Mouse (Mus musculus) embryo, embryonic 11 days (tissue): ENCODE measurements at regions not wholly inside any gene's neighbourhood (a gene's known extent, or its start where the extent isn't known, plus 50 kb on each side); places are given as distances from the start of the nearest gene placed in this dataset.

ENCODE experiments used
- DNase-seq: peaks from one replicate; pipeline ENCODE4 v3.0.0-alpha.2; 2015

- no peak for DNase-seq
These were observed 63.0 kb upstream of the Ube2e3 start for GRCm38 (mm10) chr2:78804931-78805330.

DNA sequence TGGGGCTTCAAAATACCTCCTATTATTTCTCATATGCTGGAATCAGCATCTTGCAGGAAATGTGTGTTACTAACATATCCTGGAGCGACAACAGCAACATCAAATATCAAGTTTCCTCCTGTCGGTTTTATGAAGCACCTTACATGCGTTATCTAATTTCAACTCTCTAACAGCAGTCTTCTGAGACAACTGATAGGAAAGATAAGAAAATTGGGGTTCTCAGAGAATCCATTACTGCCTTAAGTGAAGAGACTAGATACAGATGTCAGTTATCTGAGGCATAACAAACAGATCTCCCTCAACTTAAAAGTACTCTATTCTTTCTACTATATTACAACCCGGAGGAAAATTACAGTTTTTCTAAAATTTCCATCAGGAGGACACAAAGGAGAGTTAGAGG, 64.4 kb upstream of the Ube2e3 start:
- no peak for DNase-seq

GRCm38 (mm10) chr2:78795446-78795845, 72.5 kb upstream of the Ube2e3 start:
- no peak for DNase-seq

GRCm38 (mm10) chr2:78794734-78795133, 73.2 kb upstream of the Ube2e3 start:
- DNase-seq = no peak

DNA sequence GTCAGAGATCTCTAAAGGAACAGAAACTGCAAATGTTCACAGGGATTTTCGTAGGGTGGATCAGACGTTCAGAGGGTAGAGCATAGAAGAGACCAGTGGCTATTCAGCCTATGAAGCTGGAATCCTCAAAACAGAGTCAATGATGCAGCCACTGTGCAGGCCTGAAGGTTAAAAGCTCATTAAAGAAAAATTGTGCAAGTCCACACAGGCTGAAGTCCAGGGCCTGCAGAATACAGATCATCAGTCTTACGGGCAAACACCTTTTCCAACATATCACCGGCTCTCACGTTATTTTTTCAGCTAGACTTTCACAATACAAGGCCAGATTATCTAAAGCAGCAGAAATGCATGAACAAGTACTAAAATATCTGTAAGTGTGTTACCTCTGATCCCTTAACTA, 78.8 kb upstream of the Ube2e3 start:
- DNase-seq = no peak

- no peak for DNase-seq
These were observed 79.7 kb upstream of the Ube2e3 start for GRCm38 (mm10) chr2:78788222-78788621.

GRCm38 (mm10) chr2:78779949-78780348, 88.0 kb upstream of the Ube2e3 start:
- no peak for DNase-seq

DNA sequence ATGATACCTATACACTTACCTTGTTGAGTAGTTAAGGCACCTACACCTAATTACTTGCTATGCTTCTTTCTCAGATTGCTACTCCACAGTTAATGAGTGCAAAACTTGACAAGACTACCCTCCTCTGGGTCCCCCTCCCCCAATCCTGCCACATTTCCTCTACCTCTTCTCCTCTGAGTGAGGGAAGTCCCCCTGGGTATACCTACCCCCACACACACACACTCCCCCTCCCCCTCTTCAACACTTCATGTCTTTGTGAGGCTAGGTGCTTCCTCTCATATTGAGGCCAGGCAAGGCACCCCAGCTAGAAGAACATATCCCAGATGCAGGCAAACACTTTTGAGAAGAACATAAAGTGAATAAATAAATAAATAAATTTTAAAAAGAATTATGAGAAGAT, 90.3 kb upstream of the Ube2e3 start:
- no peak for DNase-seq

DNA sequence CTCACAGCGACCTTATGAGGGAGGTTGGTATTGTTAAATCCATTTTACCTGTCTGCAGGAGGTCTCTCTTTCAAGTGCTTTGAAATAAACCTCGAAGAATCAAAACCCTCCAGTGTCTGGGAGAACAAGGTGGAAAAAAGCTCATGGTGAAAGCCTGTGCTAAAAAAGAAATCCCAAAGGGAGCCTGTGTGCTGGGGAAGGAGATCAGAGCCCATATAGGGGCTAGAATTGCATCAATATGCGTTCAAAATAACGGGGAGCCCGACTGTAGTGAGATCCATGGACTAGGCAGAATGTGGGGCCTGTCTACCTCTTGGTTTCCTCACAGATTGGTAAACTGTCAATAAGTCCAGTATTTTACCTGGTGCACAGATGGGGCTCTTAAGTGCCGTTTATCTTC, 113.6 kb upstream of the Ube2e3 start:
- no peak for DNase-seq

DNA sequence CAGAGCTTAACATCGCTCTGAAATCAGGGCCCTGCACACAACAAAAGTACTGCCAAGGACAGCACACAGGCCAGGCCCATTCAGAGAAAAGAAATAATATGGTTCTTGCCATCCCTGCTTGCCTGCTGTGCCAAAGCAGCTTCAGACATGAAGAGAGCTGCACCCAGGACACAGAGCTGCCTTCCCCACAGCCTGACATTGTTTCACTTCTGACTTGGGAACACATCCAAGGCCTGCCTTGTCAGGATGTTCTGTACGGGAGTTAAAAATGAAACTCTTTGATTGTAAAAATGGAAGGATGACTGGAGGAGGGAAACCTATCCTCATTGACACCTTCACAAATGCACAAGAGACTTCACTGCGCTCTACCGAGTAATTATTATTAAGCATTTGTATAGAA, 114.0 kb upstream of the Ube2e3 start:
- no peak for DNase-seq

GRCm38 (mm10) chr2:78730161-78730560, 137.8 kb upstream of the Ube2e3 start:
- DNase-seq = no peak

DNA sequence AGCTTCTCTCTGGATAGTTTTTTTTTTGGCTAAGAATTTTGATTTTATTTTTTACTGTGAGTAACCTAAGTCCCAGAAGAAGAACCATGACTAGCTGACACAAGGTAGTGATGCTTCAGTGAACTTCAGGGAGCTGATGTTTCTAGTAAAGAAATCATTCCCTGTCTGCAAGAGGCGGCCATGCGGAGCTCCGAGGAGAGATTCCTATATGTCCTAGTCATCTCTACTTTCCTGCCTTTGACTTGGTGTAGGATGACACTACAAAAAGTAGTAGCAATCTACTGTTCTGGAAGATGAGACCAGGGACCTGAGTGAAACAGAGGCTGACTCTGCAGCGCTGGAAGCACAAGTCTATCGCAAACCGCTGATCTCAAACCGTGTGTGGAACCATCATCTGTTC, 141.9 kb upstream of the Ube2e3 start:
- no peak for DNase-seq

DNA sequence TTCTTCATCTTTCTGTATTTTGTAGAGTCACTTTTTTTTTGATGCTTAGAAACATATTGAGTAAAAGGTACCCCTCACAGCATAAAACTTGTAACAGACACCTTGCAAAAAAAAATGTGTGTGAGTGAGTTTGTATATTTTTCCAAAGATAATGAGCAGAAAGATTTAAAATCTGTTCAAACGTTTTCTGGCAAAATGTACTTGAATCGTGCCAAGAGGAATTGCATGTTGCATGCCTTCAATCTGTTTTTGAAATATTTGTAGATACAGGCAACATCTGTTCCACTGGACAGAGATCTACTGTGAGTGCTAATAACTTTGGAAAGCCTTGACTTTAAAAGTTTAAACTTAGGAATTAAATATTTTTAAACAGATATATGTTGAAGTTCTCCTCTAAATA, 143.5 kb upstream of the Ube2e3 start:
- no peak for DNase-seq

- DNase-seq = no peak
These were observed 144.5 kb upstream of the Ube2e3 start for GRCm38 (mm10) chr2:78723423-78723822.

- DNase-seq = no peak
These were observed 145.2 kb upstream of the Ube2e3 start for GRCm38 (mm10) chr2:78722739-78723138.

DNA sequence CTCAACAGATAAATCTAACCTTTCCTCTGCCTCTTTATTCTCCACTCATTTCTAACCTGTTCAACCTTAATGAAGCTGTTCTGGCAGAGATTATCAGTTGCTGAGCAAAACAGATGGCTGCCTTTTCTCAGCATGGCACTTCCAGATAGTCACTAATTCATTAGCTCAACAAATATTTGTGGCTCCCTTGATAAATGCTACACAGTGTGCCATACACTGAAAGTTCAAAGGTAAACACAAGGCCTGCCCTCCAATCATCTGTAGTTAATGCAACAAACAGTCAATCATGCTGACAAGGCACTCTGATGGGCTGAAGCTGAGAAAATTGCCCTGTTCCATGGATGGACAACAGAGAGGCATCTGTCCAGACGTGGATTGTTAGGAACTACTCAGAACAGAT, 149.4 kb upstream of the Ube2e3 start:
- DNase-seq = peak; percentile 35

DNA sequence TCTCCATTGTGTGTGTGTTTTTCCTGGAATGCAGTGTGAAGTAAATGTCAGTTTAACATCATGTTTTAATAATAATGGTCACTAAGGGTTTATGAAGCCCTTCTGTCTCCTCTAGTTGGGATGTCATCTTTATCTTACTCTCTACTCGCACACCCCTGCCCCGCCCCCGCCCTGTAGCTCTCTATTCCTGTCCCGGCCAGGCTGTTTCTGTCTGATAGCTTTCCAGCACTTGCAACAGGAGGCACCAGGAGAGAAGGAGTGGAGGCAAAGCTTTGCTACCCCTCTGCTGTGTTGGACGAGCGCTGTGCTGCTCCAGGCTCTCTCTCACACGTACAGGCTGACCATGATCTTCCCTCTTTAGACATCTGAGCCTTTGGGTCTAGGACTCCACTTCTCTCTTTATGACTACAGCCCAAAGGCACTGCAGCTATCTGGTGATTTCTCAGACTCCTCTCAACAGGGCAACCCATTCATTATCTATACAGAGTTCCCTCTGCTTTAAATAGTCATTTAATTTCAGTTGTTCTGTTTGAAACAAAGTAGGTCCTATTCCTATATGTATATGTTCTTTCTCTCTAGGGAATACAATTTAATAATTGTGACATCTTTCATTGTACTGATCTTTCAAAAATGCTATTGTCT, 151.6 kb upstream of the Ube2e3 start:
- DNase-seq = no peak

DNA sequence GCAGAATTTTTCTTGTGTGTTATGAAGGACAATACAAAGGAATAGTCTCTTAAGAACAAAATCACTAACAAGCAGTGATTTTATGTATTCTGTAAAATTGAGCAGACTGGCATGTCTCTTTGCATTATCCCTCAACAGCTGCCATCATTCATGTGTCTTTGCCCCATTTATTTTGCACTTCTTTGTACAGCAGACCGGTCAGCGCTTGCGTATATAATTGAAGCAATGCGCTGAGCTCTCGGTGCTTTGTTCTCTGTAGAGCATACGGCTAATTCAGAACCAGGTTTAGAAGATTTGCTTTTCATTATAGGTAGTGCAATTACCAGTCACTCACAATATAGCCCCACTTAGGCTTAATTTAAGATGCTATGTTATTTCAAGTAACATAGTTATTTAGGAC, 173.1 kb upstream of the Ube2e3 start:
- peak; percentile 37 for DNase-seq

DNA sequence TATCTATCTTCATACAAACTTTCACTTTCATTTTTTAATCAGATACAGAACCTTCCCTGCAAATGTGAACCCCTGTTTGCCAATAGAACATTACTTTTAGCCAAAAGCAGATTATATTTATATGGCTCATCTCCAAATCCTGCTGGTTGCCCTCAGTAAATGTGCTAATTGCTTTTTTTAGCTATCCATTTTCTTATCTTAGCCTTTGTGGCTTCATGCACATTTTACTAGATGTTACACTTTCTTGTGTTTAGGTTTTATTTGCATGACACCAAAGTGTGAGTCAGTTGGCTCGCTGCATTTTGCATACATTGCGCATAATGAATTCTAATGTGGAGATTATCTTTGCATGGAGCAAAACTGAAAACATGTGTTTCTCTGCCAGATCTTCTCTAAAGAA, 211.3 kb upstream of the Ube2e3 start:
- DNase-seq = no peak

DNA sequence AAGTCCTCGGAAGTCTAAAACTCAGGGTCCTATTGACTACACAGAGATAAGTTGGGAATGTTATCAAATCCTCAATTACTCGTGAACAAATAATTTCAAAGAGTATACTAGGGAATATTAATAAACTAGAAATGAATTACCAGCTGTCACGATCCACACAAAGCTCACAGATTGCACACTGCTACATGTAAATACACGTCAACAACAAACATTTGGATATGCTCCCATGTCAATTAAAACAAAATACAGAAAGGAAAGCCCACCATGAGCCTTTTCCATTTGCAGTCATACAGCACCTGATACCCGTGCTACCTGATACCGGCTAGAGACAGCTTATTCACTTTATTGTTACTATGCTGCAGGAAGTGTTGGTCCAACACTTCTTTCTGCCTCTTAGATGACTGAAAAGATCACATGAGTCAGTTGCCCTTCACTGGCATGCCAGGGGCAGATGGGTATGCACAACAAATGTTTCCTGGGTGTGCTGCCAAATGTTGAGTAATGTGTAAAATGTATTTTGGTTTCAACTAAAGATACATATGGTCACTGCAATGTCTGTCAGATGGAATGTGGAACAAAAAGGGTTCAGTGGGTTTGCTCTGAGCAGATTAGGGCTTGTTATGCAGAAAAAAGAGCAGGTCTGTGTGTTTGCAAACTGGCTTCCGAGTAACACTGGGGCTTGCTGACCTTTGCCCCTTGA, 212.6 kb upstream of the Ube2e3 start:
- peak; percentile 21 for DNase-seq

GRCm38 (mm10) chr2:78651549-78651948, 216.4 kb upstream of the Ube2e3 start:
- no peak for DNase-seq

- DNase-seq = no peak
These were observed 227.6 kb upstream of the Ube2e3 start for GRCm38 (mm10) chr2:78640361-78640760.

GRCm38 (mm10) chr2:78625264-78625663, 242.7 kb upstream of the Ube2e3 start:
- DNase-seq = no peak

DNA sequence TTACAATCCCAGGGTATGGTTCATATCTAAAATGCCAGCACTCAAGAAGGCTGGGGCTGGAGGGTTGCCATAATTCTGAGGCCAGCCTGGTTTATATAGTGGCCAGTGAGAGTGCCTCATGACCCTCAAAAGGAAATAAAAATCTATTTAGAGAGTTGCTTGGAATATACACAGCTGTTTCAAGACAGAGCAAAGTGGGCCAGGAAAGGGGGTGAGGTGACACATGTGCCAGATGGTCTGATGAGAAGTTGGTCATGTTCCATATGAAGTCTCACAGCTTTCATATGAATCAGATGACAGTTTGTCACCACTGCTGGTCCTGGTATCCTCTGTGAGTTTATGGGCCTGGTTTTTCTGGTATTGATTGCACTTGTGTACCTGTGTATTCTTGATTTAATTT, 261.5 kb upstream of the Ube2e3 start:
- DNase-seq = no peak

- DNase-seq = no peak
These were observed 267.2 kb upstream of the Ube2e3 start for GRCm38 (mm10) chr2:78600753-78601152.
